ENCODE assay signal across 8 mouse cellular contexts in genomic region chr7:38184786-38185185, GRCm38 (mm10). TPM values are rescaled to one million over a fixed set of nuclear protein-coding genes. Genes with fewer than 3 reads are reported as not detected.
A peak's percentile ranks its signal among the peaks of the same experiment; 100 is the strongest.
DNase-seq lines count a peak whose midpoint lies in the region; ATAC-seq and TF ChIP-seq lines count a peak whose summit lies in the region.

No protein-coding gene starts in this region.

- peaks cover 14% of the 10 kb centered on the region for H3K36me3 ChIP-seq in liver, adult 2 months (ENCODE audit: control insufficient read depth, insufficient read depth, low read length)
- peaks cover 11% of the 10 kb centered on the region for H3K36me3 ChIP-seq in embryonic facial prominence, embryonic 13.5 days
- H3K36me3 ChIP-seq in liver, embryonic 13.5 days: no peaks in the 10 kb centered on the region

- peak overlapping the region; percentile 98 for H3K27ac ChIP-seq in liver, adult 2 months (replicated peaks; ENCODE audit: insufficient read depth, low read depth, low read length)
- no peak overlapping the region for H3K27ac ChIP-seq in embryonic facial prominence, embryonic 13.5 days
- H3K27ac ChIP-seq in liver, embryonic 13.5 days: no peak overlapping the region

- TF ChIP-seq POLR2A in liver, adult 2 months (IDR thresholded peaks at IDR 0.05; ENCODE audit: extremely low read depth, insufficient read depth, low read length): no peak

- H3K9ac ChIP-seq in liver, adult 2 months (ENCODE audit: low read depth, low read length): peak overlapping the region; percentile 79
- H3K9ac ChIP-seq in embryonic facial prominence, embryonic 13.5 days: peak overlapping the region; percentile 84; the same call in 1 of the 2 replicates
- H3K9ac ChIP-seq in liver, embryonic 13.5 days: peak overlapping the region; percentile 73; the same call in 1 of the 2 replicates

- 41% methylated on average over 6 of the region's 6 CpGs for WGBS in liver, adult 2 months
- 86% methylated on average over 6 of the region's 6 CpGs for WGBS in embryonic facial prominence, embryonic 13.5 days
- 72% methylated on average over 6 of the region's 6 CpGs for WGBS in liver, embryonic 13.5 days (ENCODE audit: insufficient replicate concordance)

- no peaks in the 10 kb centered on the region for H3K9me3 ChIP-seq in embryonic facial prominence, embryonic 13.5 days
- no peaks in the 10 kb centered on the region for H3K9me3 ChIP-seq in liver, embryonic 13.5 days (replicated peaks)

- peak overlapping the region; percentile 78 for H3K4me3 ChIP-seq in liver, adult 2 months (ENCODE audit: insufficient read depth, low read depth, low read length)
- H3K4me3 ChIP-seq in embryonic facial prominence, embryonic 13.5 days: no peak overlapping the region
- peak overlapping the region; percentile 71; the same call in 1 of the 2 replicates for H3K4me3 ChIP-seq in liver, embryonic 13.5 days (replicated peaks)

- peak overlapping the region; percentile 93; the same call in 1 of the 2 replicates for H3K4me2 ChIP-seq in embryonic facial prominence, embryonic 13.5 days
- H3K4me2 ChIP-seq in liver, embryonic 13.5 days: peak overlapping the region; percentile 91

- peak; percentile 6 for DNase-seq in CD4-positive, CD25-positive, alpha-beta regulatory T cell, adult 2 months (ENCODE audit: low read depth, low spot score)
- DNase-seq in liver, adult 2 months (ENCODE audit: extremely low read depth, low read depth, low spot score): no peak
- no peak for DNase-seq in liver
- DNase-seq in liver, embryonic 13.5 days: no peak
- no peak for DNase-seq in layer of hippocampus, adult 9-11 months
- no peak for DNase-seq in frontal cortex, postnatal 36 days (ENCODE audit: low spot score in 2 of 2)

- peaks cover 27% of the 10 kb centered on the region for H3K4me1 ChIP-seq in liver, adult 2 months (ENCODE audit: control insufficient read depth, insufficient read depth, low read length)
- peaks cover 17% of the 10 kb centered on the region for H3K4me1 ChIP-seq in embryonic facial prominence, embryonic 13.5 days
- peaks cover 38% of the 10 kb centered on the region for H3K4me1 ChIP-seq in liver, embryonic 13.5 days (replicated peaks)

- peaks cover 10% of the 10 kb centered on the region; the same call in 1 of the 2 replicates for H3K79me2 ChIP-seq in liver, adult 2 months (ENCODE audit: control insufficient read depth, insufficient read depth, low read length)

- ATAC-seq in CD4-positive, CD25-positive, alpha-beta regulatory T cell, adult 4 months: no peak
- no peak for ATAC-seq in embryonic facial prominence, embryonic 13.5 days (ENCODE audit: insufficient number of reproducible peaks, insufficient read depth, low FRiP score, low TSS enrichment, low read depth)
- ATAC-seq in liver, embryonic 13.5 days (ENCODE audit: low read depth): no peak

- no peaks in the 10 kb centered on the region for H3K27me3 ChIP-seq in liver, adult 2 months (ENCODE audit: control insufficient read depth, insufficient read depth, low read length)
- no peaks in the 10 kb centered on the region for H3K27me3 ChIP-seq in embryonic facial prominence, embryonic 13.5 days
- H3K27me3 ChIP-seq in liver, embryonic 13.5 days: no peaks in the 10 kb centered on the region

- TF ChIP-seq CTCF in liver, adult 2 months (IDR thresholded peaks at IDR 0.05; ENCODE audit: low read depth, low read length): no peak

RNA-seq across cellular contexts. Expression of gene 1600014C10Rik, which starts 1.8 kb away (rescaled TPM):
- polyA plus RNA-seq in CD4-positive, CD25-positive, alpha-beta regulatory T cell, adult 4 months (2017; shearing (Covaris generic)): 100 to 1,000 TPM; 152 to 193 TPM
- total RNA-seq in liver, adult 2 months (2014; rRNA removed): 135 and 146 TPM in 2 replicates
- polyA plus RNA-seq in liver, adult 2 months (2012; rRNA removed): 116 and 202 TPM in 2 replicates
- 21.8 and 21.9 TPM in 2 replicates for polyA plus RNA-seq in embryonic facial prominence, embryonic 13.5 days (2015; fragmentation: Nextera tagmentation; extraction: Ambion mirVana)
- 8.7 and 9.0 TPM in 2 replicates for polyA plus RNA-seq in liver, embryonic 13.5 days (2015; fragmentation: Nextera tagmentation; extraction: Ambion mirVana)

RNA-seq across cellular contexts. Expression of gene Plekhf1, which starts 43.0 kb away (rescaled TPM):
- polyA plus RNA-seq in CD4-positive, CD25-positive, alpha-beta regulatory T cell, adult 4 months (2017; shearing (Covaris generic)): under 1 TPM; 0.37 to 0.39 TPM
- total RNA-seq in liver, adult 2 months (2014; rRNA removed): 3.4 and 6.6 TPM in 2 replicates
- 2.5 and 3.2 TPM in 2 replicates for polyA plus RNA-seq in liver, adult 2 months (2012; rRNA removed)
- 3.8 and 3.9 TPM in 2 replicates for polyA plus RNA-seq in embryonic facial prominence, embryonic 13.5 days (2015; fragmentation: Nextera tagmentation; extraction: Ambion mirVana)
- 0.44 and 0.46 TPM in 2 replicates for polyA plus RNA-seq in liver, embryonic 13.5 days (2015; fragmentation: Nextera tagmentation; extraction: Ambion mirVana)
